Mouse (Mus musculus): ENCODE results near the gene Slc5a2. TPM values are rescaled to one million over a fixed set of nuclear protein-coding genes. Genes with fewer than 3 reads are reported as not detected.

The Slc5a2 gene
- not detected for total RNA-seq (2018; cell fraction: chromatin; rRNA removed)
- not detected for total RNA-seq (2018; cell fraction: cytosol; rRNA removed)
- not detected for total RNA-seq (2018; cell fraction: nucleus; rRNA removed)
- 0.52 TPM in 1 of 3 replicates, not detected in the others for polyA plus RNA-seq (2018)

DNA sequence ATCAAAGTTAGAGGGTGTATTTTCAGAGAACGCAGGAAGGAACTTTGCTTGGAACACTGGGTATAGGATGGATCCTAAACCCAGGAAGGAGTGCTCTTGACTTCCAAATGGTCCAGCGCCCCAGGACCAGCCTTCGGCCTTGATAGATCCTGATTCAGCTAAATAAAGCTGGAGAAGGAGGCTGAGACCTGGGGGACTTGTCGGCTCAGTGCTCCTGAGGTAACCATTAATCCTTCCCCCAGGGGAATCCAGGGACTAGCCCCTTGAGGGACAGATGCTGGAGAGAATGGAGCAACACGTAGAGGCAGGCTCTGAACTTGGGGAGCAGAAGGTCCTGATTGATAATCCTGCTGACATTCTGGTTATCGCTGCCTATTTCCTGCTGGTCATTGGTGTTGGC is at the start of gene Slc5a2:
Gene Slc5a2, plus strand, starts transcription at position 247 of the 400 bp plus-strand sequence.
- Histone ChIP-seq H3K36me3 (ENCODE audit: inconsistent target) (no peaks in the 10 kb centered on the region), H3K79me2 (ENCODE audit: inconsistent target) (no peaks in the 10 kb centered on the region), H3K4me3 (ENCODE audit: inconsistent target) (no peak within 1 kb of the TSS), H3K27ac (no peak within 1 kb of the TSS)
- 83% methylated on average over 6 of the region's 6 CpGs for WGBS (ENCODE audit: missing documents)

DNA sequence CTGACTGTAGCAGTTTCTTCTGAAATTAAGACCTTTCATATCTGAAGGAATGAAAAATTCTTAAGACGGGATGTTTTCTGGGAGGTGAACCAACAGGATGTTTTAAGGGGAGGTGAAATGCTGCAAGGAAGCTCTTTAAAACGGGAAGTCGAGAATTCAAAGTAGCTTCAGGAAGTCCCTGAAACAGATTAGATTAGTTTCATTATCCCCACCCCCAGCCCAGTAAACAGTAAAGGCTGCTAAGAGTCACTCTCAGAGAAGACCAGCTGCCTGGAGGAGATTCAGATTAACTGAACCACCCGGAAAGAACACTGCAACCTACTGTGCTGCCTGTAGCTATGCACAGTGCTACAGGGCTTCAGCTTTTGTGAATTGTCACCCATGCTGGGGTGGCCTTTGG is 45.5 kb upstream of the Slc5a2 start:
- H3K36me3 ChIP-seq (ENCODE audit: inconsistent target) = no peaks in the 10 kb centered on the region
- no peaks in the 10 kb centered on the region for H3K79me2 ChIP-seq (ENCODE audit: inconsistent target)
- 81% methylated on average over 4 of the region's 4 CpGs for whole genome bisulfite sequencing (ENCODE audit: missing documents)
- H3K27ac ChIP-seq = peak overlapping the region; percentile 97
- H3K4me3 ChIP-seq (ENCODE audit: inconsistent target) = no peak overlapping the region

DNA sequence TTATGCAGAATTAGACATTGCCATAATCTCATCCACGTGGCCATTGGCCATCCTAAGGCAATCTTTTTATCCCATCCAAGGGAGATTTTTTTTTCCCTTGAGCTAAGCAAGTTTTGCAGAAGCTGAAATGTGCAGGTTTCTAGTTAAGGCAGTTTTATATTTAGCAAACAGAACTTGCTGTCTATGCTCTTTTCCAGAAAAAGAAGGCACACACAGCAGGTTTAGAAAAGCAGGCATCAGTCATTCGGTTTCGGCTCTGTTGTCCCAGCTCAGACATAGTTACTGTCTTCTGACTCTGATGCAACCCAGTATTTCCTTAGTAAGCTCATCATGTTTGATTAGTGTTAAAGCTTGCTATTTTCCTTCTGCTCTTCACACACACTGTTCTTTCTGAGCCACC is 44.5 kb upstream of the Slc5a2 start:
- Histone ChIP-seq H3K27ac (peak overlapping the region; percentile 97), H3K4me3 (ENCODE audit: inconsistent target) (no peak overlapping the region), H3K36me3 (ENCODE audit: inconsistent target) (no peaks in the 10 kb centered on the region), H3K79me2 (ENCODE audit: inconsistent target) (no peaks in the 10 kb centered on the region)
- 28% methylated on average over 3 of the region's 3 CpGs for WGBS (ENCODE audit: missing documents)

DNA sequence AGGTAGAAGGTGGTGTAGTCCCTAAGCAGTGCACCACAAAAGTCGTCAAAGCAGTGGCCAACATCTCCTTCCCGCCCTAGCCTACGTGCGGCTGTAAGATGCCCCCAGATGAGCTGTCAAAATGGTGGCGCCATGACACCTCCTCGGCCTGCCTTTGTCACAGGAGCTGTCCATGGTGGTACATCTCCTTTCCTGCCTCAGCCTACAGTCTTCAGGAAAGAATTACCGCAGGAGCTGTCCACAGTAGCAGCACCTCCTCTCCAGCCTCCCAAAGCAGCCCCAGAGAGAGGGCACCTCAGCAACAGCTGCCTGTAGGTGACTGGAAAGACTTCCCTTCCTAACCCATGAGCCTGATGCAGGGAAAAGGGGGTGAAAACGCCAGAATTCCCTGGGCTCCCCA is 33.7 kb upstream of the Slc5a2 start:
- Histone ChIP-seq H3K27ac (no peak overlapping the region), H3K79me2 (ENCODE audit: inconsistent target) (peaks cover 7% of the 10 kb centered on the region; the same call in 1 of the 2 replicates), H3K4me3 (ENCODE audit: inconsistent target) (no peak overlapping the region), H3K36me3 (ENCODE audit: inconsistent target) (no peaks in the 10 kb centered on the region; the same call in 1 of the 2 replicates)
- WGBS (ENCODE audit: missing documents) = 56% methylated on average over 8 of the region's 8 CpGs

DNA sequence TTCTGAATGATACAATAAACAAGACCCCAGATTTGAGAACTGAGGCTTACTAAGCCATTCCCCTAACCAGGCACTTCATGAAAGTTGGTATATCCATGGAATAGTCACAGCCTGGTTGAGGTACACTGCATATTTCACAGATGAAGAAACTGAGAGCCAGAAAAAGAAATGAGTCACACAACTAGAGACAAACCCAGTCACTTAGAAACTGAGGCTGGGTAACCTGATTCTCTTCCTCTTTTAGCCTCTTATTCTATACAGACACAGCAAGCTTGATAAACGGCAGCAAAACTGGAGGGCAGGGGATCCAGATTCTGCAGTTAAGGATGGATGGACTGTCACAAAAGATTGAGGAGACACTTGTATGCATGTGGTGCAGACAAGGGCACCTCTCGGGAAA is 30.7 kb upstream of the Slc5a2 start:
- Histone ChIP-seq H3K27ac (peak overlapping the region; percentile 50), H3K4me3 (ENCODE audit: inconsistent target) (no peak overlapping the region), H3K36me3 (ENCODE audit: inconsistent target) (peaks cover 7% of the 10 kb centered on the region; the same call in 1 of the 2 replicates), H3K79me2 (ENCODE audit: inconsistent target) (peaks cover 22% of the 10 kb centered on the region)
- WGBS (ENCODE audit: missing documents) = 69% methylated on average over 2 of the region's 2 CpGs

DNA sequence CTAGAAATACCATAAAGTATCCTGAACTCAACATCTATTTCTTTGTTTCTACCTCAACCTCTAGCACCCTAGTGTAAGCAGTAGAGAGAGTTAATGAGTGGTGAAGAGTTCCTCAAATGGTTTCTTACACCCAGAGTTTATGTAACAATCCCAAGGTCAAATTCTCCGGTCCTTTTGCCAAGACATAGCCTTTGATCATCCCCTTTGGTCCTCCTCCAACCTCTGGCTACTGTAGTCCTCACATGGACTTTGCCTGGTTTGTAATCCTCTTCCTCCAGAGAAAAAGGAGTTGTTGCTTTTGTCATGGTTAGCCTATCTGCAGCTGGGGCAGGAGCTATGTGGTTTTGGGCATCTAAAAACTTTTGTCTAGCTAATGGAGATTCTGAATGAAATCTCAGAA is 30.0 kb upstream of the Slc5a2 start:
- H3K27ac ChIP-seq = peak overlapping the region; percentile 50
- peaks cover 28% of the 10 kb centered on the region for H3K79me2 ChIP-seq (ENCODE audit: inconsistent target)
- 77% methylated on average over 1 of the region's 1 CpGs for WGBS (ENCODE audit: missing documents)
- no peak overlapping the region for H3K4me3 ChIP-seq (ENCODE audit: inconsistent target)
- peaks cover 14% of the 10 kb centered on the region; the same call in 1 of the 2 replicates for H3K36me3 ChIP-seq (ENCODE audit: inconsistent target)

DNA sequence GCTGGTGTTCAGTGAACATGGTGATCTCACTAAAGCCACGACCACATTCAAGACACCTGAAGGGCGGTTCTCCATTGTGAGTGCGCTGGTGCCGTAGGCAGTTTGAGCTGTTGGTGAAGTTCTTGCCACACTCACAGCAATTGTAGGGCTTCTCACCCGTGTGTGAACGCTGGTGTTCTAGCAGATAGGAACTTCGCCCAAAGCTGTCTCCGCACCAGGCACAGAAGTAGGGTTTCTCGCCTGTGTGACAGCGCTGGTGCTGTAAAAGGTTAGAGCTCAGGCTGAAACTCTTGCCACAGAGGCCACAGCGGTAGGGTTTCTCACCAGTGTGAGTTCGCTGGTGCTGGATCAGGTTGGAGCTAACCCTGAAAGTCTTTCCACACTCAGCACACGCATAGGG is 29.0 kb upstream of the Slc5a2 start:
- H3K27ac ChIP-seq = peak overlapping the region; percentile 99
- WGBS (ENCODE audit: missing documents) = 93% methylated on average over 13 of the region's 13 CpGs
- peaks cover 34% of the 10 kb centered on the region for H3K79me2 ChIP-seq (ENCODE audit: inconsistent target)
- peaks cover 23% of the 10 kb centered on the region; the same call in 1 of the 2 replicates for H3K36me3 ChIP-seq (ENCODE audit: inconsistent target)
- H3K4me3 ChIP-seq (ENCODE audit: inconsistent target) = no peak overlapping the region

DNA sequence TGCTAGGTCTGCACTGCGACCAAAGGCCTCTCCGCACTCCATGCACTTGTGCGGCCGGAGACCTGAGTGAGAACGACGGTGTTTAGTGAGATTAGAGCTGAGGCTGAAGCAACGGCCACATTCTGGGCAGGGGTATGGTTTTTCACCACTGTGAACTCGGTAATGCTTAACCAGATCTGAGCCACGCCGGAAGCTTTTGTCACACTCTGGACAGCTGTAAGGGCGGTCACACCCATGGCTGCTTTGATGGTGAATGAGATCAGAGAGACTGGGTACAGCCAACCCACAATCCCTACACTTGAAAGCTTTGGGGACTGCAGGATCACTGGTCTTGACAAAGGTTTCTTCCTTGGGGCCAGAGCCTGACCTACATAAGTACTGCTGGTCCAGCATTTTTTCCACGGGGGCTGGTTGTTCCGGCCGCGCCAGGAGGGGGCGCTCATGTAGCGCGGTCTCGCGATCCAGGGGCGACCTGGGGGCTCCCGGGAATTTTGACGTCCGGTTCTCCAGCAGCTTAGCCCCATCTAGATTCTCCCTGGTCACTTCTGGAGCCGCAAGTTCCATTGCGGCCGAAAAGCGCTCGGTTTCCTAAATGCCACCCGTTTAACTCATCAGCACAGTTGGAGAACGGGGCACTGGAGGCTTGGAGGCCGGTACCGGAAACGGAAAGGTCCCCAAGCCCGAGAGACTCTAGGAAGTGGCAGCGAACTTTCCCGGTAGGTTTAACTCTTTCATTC is 28.4 kb upstream of the Slc5a2 start, which contains the start of gene Armc5:
Gene Armc5, plus strand, starts transcription at position 487 of the 737 bp plus-strand sequence.
- 25% methylated on average over 37 of the region's 37 CpGs for WGBS (ENCODE audit: missing documents)
- Histone ChIP-seq H3K79me2 (ENCODE audit: inconsistent target) (peaks cover 34% of the 10 kb centered on the region), H3K36me3 (ENCODE audit: inconsistent target) (peaks cover 29% of the 10 kb centered on the region), H3K27ac (peak within 1 kb of the TSS; percentile 99), H3K4me3 (ENCODE audit: inconsistent target) (peak within 1 kb of the TSS; percentile 91)

DNA sequence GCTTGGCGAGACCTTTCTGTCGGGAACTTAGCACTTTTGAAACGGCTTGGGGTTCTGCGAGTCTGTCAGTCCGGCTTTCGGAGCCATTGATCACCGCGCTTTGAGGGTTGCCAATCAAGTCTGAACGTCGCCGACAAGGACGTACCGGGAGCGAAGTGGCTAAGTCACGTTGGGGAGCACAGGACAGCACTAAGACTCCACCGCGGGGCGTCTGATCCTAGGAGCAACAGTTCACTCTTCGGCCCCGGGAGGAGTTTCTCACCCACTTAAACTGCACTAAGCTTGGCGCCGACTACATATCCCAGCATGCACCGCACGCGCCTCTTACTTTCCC is 27.9 kb upstream of the Slc5a2 start:
- Histone ChIP-seq H3K27ac (peak overlapping the region; percentile 99), H3K4me3 (ENCODE audit: inconsistent target) (peak overlapping the region; percentile 91), H3K36me3 (ENCODE audit: inconsistent target) (peaks cover 35% of the 10 kb centered on the region), H3K79me2 (ENCODE audit: inconsistent target) (peaks cover 34% of the 10 kb centered on the region)
- WGBS (ENCODE audit: missing documents) = under 1% methylated on average over 25 of the region's 25 CpGs

DNA sequence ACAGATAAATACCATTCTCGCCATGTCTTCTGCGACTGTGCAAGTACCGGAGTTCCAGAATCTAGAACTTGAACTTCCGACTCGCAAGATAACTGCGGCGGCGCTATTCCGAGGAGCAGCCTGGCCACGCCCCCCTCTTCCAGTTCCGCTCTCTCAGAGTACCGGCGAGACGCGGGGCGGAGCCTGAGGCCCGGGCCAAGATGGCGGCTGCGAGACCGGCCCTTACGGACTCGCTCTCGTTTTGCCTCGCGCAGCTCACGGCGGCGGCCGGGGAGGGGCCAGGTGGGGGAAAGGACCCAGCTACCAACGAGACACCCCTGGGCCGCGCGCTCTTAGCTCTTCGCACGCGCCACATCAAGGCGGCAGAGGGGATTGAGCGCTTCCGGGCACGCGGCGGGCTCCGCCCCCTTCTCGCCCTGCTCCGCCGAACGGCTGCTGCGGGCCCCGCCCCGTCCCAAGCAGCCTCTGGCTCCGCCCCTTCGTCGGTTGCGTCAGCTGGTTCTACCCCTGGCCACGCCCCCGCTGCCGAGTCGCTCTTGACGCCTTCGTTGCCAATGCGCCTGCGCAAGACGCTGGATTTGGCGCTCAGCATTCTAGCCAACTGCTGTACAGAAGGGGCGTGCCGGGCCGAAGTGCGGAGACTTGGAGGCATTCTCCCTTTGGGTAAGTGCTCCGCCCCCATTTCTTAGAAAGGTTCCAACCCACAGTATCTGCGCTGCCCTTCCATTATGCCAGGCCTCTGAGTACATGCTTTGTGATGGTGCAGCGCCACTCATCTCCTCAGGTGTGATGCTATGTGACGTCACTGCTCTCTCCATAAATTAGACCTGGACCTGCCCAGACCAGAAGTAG is 27.3 kb upstream of the Slc5a2 start, which contains the start of gene 9130023H24Rik:
Gene 9130023H24Rik, minus strand, starts transcription at position 105 of the 852 bp plus-strand sequence.
- peak within 1 kb of the TSS; percentile 99 for H3K27ac ChIP-seq
- under 1% methylated on average over 70 of the region's 72 CpGs for WGBS (ENCODE audit: missing documents)
- peaks cover 34% of the 10 kb centered on the region for H3K79me2 ChIP-seq (ENCODE audit: inconsistent target)
- H3K36me3 ChIP-seq (ENCODE audit: inconsistent target) = peaks cover 41% of the 10 kb centered on the region
- peak within 1 kb of the TSS; percentile 91 for H3K4me3 ChIP-seq (ENCODE audit: inconsistent target)

DNA sequence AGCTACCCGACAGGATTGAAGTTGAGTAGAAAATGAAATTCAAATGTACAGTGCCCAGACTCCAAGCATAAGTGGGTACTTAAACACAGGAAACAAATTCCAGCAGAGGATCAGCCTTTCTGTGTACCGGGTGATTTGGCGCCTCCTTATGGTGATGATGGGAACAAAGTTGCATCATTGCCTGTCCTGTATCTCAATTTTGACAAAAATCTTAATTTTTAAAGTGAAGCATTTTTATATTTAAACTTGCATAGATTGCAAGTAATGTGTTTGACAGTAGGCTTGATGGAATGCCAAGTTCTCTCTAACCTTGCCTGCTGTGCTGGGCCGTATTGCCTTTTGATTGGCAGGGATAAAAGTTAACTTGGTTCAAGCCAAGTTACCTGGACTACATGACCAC is 26.5 kb upstream of the Slc5a2 start:
- Histone ChIP-seq H3K36me3 (ENCODE audit: inconsistent target) (peaks cover 44% of the 10 kb centered on the region), H3K79me2 (ENCODE audit: inconsistent target) (peaks cover 34% of the 10 kb centered on the region), H3K4me3 (ENCODE audit: inconsistent target) (peak overlapping the region; percentile 35), H3K27ac (peak overlapping the region; percentile 50)
- WGBS (ENCODE audit: missing documents) = 38% methylated on average over 4 of the region's 4 CpGs

DNA sequence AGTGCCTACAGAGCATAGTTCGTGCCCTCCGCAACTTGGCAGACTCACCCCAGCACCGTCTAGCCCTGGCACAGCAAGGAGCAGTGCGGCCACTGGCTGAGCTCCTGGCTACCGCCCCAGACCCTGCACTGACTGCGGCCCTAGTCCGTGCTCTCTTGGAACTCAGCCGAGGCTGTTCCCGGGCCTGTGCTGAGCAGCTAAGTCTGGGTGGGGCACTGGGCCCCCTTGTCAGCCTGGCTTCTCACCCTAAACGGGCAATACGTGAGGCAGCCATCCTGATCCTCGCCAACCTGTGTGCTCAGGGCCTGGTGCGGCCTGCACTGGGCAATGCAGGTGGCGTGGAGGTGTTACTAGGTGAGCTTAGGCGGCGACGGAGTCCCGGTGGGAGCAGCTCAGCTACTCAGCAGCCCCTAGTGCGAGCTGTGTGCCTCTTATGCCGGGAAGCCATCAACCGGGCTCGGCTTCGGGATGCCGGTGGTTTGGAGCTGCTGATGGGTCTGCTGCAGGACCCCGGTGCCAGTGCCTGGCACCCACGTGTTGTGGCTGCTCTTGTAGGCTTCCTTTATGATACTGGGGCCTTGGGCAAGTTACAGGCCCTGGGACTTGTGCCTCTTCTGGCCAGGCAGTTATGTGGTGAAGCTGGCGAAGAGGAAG is 25.2 kb upstream of the Slc5a2 start:
- peaks cover 57% of the 10 kb centered on the region for H3K36me3 ChIP-seq (ENCODE audit: inconsistent target)
- H3K79me2 ChIP-seq (ENCODE audit: inconsistent target) = peaks cover 34% of the 10 kb centered on the region
- H3K27ac ChIP-seq = no peak overlapping the region
- H3K4me3 ChIP-seq (ENCODE audit: inconsistent target) = no peak overlapping the region
- WGBS (ENCODE audit: missing documents) = 92% methylated on average over 27 of the region's 27 CpGs

DNA sequence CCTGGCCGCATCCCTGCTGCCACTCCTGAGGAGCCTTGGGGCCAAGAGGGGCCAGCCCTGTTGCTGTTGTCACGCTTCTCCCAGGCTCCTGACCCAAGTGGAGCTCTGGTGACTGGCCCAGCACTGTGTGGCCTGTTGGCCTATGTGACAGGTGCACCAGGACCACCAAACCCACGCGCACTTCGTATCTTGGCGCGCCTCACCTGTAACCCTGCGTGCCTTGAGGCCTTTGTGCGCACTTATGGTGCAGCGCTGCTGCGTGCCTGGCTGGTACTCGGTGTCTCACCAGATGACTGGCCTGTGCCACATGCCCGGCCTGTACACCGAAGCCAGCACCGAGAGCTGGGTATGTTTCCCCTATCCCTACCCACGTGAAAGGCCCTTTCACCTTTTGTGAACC is 23.1 kb upstream of the Slc5a2 start:
- H3K36me3 ChIP-seq (ENCODE audit: inconsistent target) = peaks cover 57% of the 10 kb centered on the region
- H3K27ac ChIP-seq = no peak overlapping the region
- H3K4me3 ChIP-seq (ENCODE audit: inconsistent target) = no peak overlapping the region
- peaks cover 25% of the 10 kb centered on the region for H3K79me2 ChIP-seq (ENCODE audit: inconsistent target)
- WGBS (ENCODE audit: missing documents) = 96% methylated on average over 16 of the region's 16 CpGs

DNA sequence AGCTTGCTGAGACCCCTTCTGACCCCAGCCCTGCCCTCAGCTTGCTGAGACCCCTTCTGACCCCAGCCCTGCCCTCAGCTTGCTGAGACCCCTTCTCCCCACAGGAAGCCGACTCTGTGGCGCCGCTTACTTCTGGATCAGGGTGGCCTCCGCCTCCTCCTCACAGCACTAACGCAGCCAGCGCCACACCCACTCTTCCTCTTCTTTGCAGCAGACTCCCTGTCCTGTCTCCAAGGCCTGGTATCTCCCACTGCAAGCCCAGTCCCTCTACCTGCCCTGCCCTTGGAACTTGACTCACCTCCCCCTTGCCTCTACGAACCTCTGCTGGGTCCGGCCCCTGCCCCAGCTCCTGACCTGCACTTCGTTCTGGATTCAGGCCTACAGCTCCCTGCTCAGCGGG is 21.5 kb upstream of the Slc5a2 start:
- Histone ChIP-seq H3K36me3 (ENCODE audit: inconsistent target) (peaks cover 57% of the 10 kb centered on the region), H3K27ac (no peak overlapping the region), H3K4me3 (ENCODE audit: inconsistent target) (no peak overlapping the region), H3K79me2 (ENCODE audit: inconsistent target) (peaks cover 21% of the 10 kb centered on the region)
- 96% methylated on average over 10 of the region's 10 CpGs for WGBS (ENCODE audit: missing documents)

All from macrophage (primary cell).